Mouse (Mus musculus): ENCODE measurements around the gene Cox6a2.

GRCm38 (mm10) chr7:128238991-128239390 is 32.8 kb upstream of the Cox6a2 start:
- no peak for TF ChIP-seq ZC3H11A (IDR thresholded peaks at IDR 0.05; ENCODE audit: borderline replicate concordance, low read depth, low read length)
- no peak for TF ChIP-seq HCFC1 (IDR thresholded peaks at IDR 0.05; ENCODE audit: borderline replicate concordance, insufficient read depth, low read length)
- no peak for TF ChIP-seq MAFK (IDR thresholded peaks at IDR 0.05; ENCODE audit: insufficient read depth, low read depth, low read length)

All from ES-E14 (cell line).